In genomic region chr1:159493720-159494499, GRCm38 (mm10) we compare ENCODE assay signal across 17 mouse cellular contexts. TPM values are rescaled to one million over a fixed set of nuclear protein-coding genes. Genes with fewer than 3 reads are reported as not detected.
DNase-seq lines count a peak whose midpoint lies in the region; ATAC-seq lines count a peak whose summit lies in the region.
"Had no signal": no experiment of that assay in that cellular context is flagged by ENCODE, and none has a peak within 500 bp of the region (broad histone marks: within the 10 kb centered on the region; RNA-seq: fewer than 3 reads in every experiment).

No protein-coding gene starts in this region.

- DNase-seq in heart, adult 11 months: peak; percentile 83
- DNase-seq in heart, embryonic 10.5 days (ENCODE audit: low spot score): no peak
- DNase-seq in lung, postnatal 10 days: peak; percentile 20
- no peak for DNase-seq in lung, postnatal 36 days
- peak; percentile 26 for DNase-seq in Muller cell, postnatal 12 days (ENCODE audit: inconsistent ontology term)
- no peak for DNase-seq in natural killer cell, adult 2 months (ENCODE audit: low spot score in 2 of 2)
- no peak for DNase-seq in liver, embryonic 11.5 days (ENCODE audit: low spot score)
- DNase-seq: adrenal gland, postnatal 10 days; cerebellum, adult 11 months; thymus, postnatal 4 days had no signal

- H3K27me3 ChIP-seq in heart, embryonic 10.5 days (ENCODE audit: insufficient read depth, poor library complexity, severe bottlenecking): no peaks in the 10 kb centered on the region
- peaks cover 2% of the 10 kb centered on the region; the same call in 1 of the 2 replicates for H3K27me3 ChIP-seq in hindbrain, embryonic 15.5 days
- no peaks in the 10 kb centered on the region for H3K27me3 ChIP-seq in liver, embryonic 11.5 days (replicated peaks; ENCODE audit: control insufficient read depth, insufficient read depth, low read length)
- H3K27me3 ChIP-seq: megakaryocyte, embryonic 14.5 days had no signal

- ATAC-seq in hindbrain, embryonic 15.5 days (ENCODE audit: low FRiP score, low read depth): peak; percentile 84
- ATAC-seq in liver, embryonic 11.5 days (replicated peaks; ENCODE audit: low FRiP score): no peak
- ATAC-seq: intestine, postnatal 0 days had no signal

- H3K4me3 ChIP-seq in heart, embryonic 10.5 days: no peak overlapping the region
- no peak overlapping the region for H3K4me3 ChIP-seq in hindbrain, embryonic 15.5 days
- no peak overlapping the region for H3K4me3 ChIP-seq in liver, embryonic 11.5 days (ENCODE audit: low read depth, low read length)
- H3K4me3 ChIP-seq: embryonic facial prominence, embryonic 10.5 days; heart, adult 2 months; left cerebral cortex, adult 2 months; megakaryocyte, embryonic 14.5 days had no signal

- no peaks in the 10 kb centered on the region for H3K36me3 ChIP-seq in heart, embryonic 10.5 days
- no peaks in the 10 kb centered on the region for H3K36me3 ChIP-seq in hindbrain, embryonic 15.5 days
- H3K36me3 ChIP-seq in liver, embryonic 11.5 days (ENCODE audit: control insufficient read depth, insufficient read depth, low read length): no peaks in the 10 kb centered on the region
- H3K36me3 ChIP-seq: embryonic facial prominence, embryonic 10.5 days had no signal

- no peaks in the 10 kb centered on the region for H3K4me1 ChIP-seq in heart, embryonic 10.5 days
- H3K4me1 ChIP-seq in hindbrain, embryonic 15.5 days (replicated peaks): peaks cover 7% of the 10 kb centered on the region
- no peaks in the 10 kb centered on the region for H3K4me1 ChIP-seq in liver, embryonic 11.5 days (replicated peaks; ENCODE audit: control insufficient read depth, insufficient read depth, low read length)
- H3K4me1 ChIP-seq: embryonic facial prominence, embryonic 10.5 days; megakaryocyte, embryonic 14.5 days had no signal

- no peaks in the 10 kb centered on the region for H3K9me3 ChIP-seq in heart, embryonic 10.5 days
- H3K9me3 ChIP-seq in hindbrain, embryonic 15.5 days: no peaks in the 10 kb centered on the region
- no peaks in the 10 kb centered on the region for H3K9me3 ChIP-seq in liver, embryonic 11.5 days (ENCODE audit: control insufficient read depth, low read length)
- H3K9me3 ChIP-seq: embryonic facial prominence, embryonic 10.5 days; megakaryocyte, embryonic 14.5 days had no signal

- 74% methylated on average over 5 of the region's 5 CpGs for WGBS in heart, embryonic 10.5 days
- 39% methylated on average over 5 of the region's 5 CpGs for WGBS in hindbrain, embryonic 15.5 days
- whole genome bisulfite sequencing in liver, embryonic 11.5 days: 78% methylated on average over 5 of the region's 5 CpGs

- H3K4me2 ChIP-seq in hindbrain, embryonic 15.5 days: no peak overlapping the region
- H3K4me2 ChIP-seq in liver, embryonic 11.5 days: no peak overlapping the region

- H3K27ac ChIP-seq in heart, embryonic 10.5 days: no peak overlapping the region
- no peak overlapping the region for H3K27ac ChIP-seq in hindbrain, embryonic 15.5 days (replicated peaks)
- H3K27ac ChIP-seq in liver, embryonic 11.5 days (ENCODE audit: low read depth, low read length): no peak overlapping the region
- H3K27ac ChIP-seq: embryonic facial prominence, embryonic 10.5 days; heart, adult 2 months; left cerebral cortex, adult 2 months had no signal

- H3K9ac ChIP-seq in hindbrain, embryonic 15.5 days: no peak overlapping the region
- H3K9ac ChIP-seq in liver, embryonic 11.5 days (ENCODE audit: low read depth, low read length): no peak overlapping the region

RNA-seq across cellular contexts. Expression of gene Tnr, which starts 29.7 kb away (rescaled TPM):
- 0.04 TPM in 1 of 2 replicates, not detected in the other for polyA plus RNA-seq in heart, embryonic 10.5 days (2016; fragmentation: Nextera tagmentation; extraction: Ambion mirVana)
- polyA plus RNA-seq in hindbrain, embryonic 15.5 days (2015; fragmentation: Nextera tagmentation; extraction: Ambion mirVana): 4.9 and 5.0 TPM in 2 replicates
- 0.13 and 0.58 TPM in 2 replicates for polyA plus RNA-seq in liver, embryonic 11.5 days (2014; fragmentation: Nextera tagmentation; extraction: Ambion mirVana)
- polyA plus RNA-seq: liver, adult 2 months had no signal

Comparison
In these comparisons a context has a peak if more than half of its experiments do, and no peak if none do; other contexts are left out.
1. DNase-seq: peak in heart, adult 11 months (single experiment), lung, postnatal 10 days (single experiment) and Muller cell, postnatal 12 days (single experiment); none in heart, embryonic 10.5 days (single experiment), lung, postnatal 36 days (single experiment), natural killer cell, adult 2 months (0 of 2) and liver, embryonic 11.5 days (single experiment).